Mouse (Mus musculus) stomach, embryonic 15.5 days (tissue): Measurements from ENCODE around the gene Dock8. TPM values are rescaled to one million over a fixed set of nuclear protein-coding genes. Genes with fewer than 3 reads are reported as not detected.
A peak's percentile ranks its signal among the peaks of the same experiment; 100 is the strongest.

Experiments
- ATAC-seq: fragments of 200-750 bp; cut with Nextera tagmentation; 2 replicates; pipeline ENCODE4 v1.8.0; 2017; ENCODE audit warnings: low read depth, moderate number of reproducible peaks, moderate TSS enrichment; ENCODE audit not compliant: insufficient read depth, low FRiP score
- H3K27ac ChIP-seq: fragments of 300-500 bp; sonication (generic); 2 replicates; pipeline ENCODE4 v1.5.1; 2015; ENCODE audit warnings: mild to moderate bottlenecking, inconsistent platforms
- H3K27me3 ChIP-seq: fragments of 300-500 bp; sonication (generic); replicated peaks from 2 replicates; pipeline ENCODE4 v1.6.1; 2015; ENCODE audit warnings: inconsistent platforms
- H3K36me3 ChIP-seq: fragments of 300-500 bp; sonication (generic); 2 replicates; pipeline ENCODE4 v1.6.1; 2015; ENCODE audit warnings: inconsistent platforms
- H3K4me1 ChIP-seq: fragments of 300-500 bp; sonication (generic); 2 replicates; pipeline ENCODE4 v1.6.1; 2015; ENCODE audit warnings: inconsistent platforms
- H3K4me2 ChIP-seq: fragments of 300-500 bp; sonication (generic); 2 replicates; pipeline ENCODE4 v1.6.1; 2015; ENCODE audit warnings: mild to moderate bottlenecking, inconsistent platforms
- H3K4me3 ChIP-seq: fragments of 300-500 bp; sonication (generic); replicated peaks from 2 replicates; pipeline ENCODE4 v1.5.1; 2015; ENCODE audit warnings: inconsistent platforms
- H3K9ac ChIP-seq: fragments of 300-500 bp; sonication (generic); 2 replicates; pipeline ENCODE4 v1.6.1; 2015; ENCODE audit warnings: inconsistent platforms
- H3K9me3 ChIP-seq: fragments of 300-500 bp; sonication (generic); 2 replicates; pipeline ENCODE4 v1.6.1; 2016; ENCODE audit warnings: inconsistent platforms
- WGBS: fragments of 180-500 bp; shearing (Covaris S2); methylation state at CpG from one replicate; pipeline ENCODE4 v1.1.7; 2015; 5-methylcytosine and 5-hydroxymethylcytosine counted together
- polyA plus RNA-seq: library from polyadenylated mRNA; unstranded; fragments of >200 nt; fragmentation: Nextera tagmentation; extraction: Ambion mirVana; gene quantifications from 2 replicates; pipeline ENCODE4 v1.2.1, GENCODE M21; 2015

Dock8 gene
- polyA plus RNA-seq, 1 experiment from 2014 or later = 6.0 TPM

DNA sequence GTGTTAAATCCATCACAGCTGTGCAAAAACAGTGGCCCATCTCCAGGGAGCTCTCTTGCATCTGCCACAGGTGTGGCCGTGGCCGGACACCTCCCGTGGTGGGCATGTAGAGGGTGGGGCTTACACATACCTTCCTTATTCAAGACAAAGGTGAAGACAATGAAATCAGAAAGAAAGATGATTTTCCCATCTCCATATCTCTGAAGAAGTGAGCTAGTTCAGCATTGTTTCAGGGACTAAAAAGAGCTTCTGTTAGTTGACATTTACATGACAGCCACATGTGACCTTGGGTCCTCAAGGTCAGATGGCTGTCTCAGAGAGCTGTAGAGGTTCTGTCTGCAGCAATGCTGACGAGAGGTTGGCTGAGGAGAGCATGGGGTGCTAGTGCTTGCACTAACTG, 99.6 kb downstream of the Dock8 start:
- no peak for ATAC-seq
- no peaks in the 10 kb centered on the region for H3K9me3 ChIP-seq
- no peak overlapping the region for H3K4me2 ChIP-seq
- no peak overlapping the region for H3K9ac ChIP-seq
- no peaks in the 10 kb centered on the region; the same call in 1 of the 2 replicates for H3K4me1 ChIP-seq
- WGBS = 85% methylated on average over 4 of the region's 4 CpGs
- no peaks in the 10 kb centered on the region for H3K27me3 ChIP-seq
- no peak overlapping the region for H3K27ac ChIP-seq
- H3K4me3 ChIP-seq = no peak overlapping the region
- H3K36me3 ChIP-seq = no peaks in the 10 kb centered on the region

DNA sequence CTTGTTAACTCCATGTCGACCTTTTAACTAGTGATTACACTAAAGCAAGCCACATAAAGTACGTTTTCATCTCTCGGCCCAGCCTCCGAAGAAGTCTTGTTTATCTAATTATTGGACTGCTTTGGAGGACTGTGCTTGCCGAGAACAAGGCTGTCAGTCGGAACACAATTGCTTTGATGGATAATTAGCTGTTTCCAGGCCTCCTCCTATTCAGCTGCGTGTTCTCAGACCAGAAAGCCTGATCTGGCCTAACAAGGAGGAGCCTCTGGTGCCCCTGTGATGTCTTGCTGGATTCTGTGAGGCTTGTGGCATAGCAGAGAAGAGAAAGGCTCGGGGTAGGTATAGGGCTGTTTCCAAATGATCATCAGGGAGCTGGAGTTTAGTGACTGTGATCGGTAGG, 106.3 kb downstream of the Dock8 start:
- Histone ChIP-seq H3K4me1 (no peaks in the 10 kb centered on the region), H3K4me2 (no peak overlapping the region), H3K9me3 (no peaks in the 10 kb centered on the region), H3K4me3 (no peak overlapping the region), H3K27me3 (no peaks in the 10 kb centered on the region), H3K9ac (no peak overlapping the region), H3K36me3 (no peaks in the 10 kb centered on the region), H3K27ac (no peak overlapping the region)
- ATAC-seq = no peak
- WGBS = 50% methylated on average over 9 of the region's 9 CpGs

DNA sequence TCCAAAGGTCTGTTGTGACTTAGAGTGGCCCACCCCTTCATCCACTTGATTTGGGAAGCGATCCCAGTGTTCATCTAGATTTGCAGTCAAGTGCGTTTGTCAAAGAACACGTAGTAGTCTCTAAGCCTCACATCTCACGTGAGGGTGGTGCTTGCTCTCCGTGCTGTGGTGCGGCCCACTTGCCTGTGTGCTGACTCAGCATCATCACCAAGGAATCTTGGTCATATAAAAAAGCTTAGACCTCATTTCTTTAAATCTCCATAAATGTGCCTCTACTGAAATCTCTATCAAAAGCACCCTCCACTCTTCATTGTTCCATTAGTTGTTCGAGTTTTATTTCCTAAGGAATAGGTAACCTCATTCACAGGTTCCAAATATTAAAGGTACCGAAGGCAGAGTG, 107.0 kb downstream of the Dock8 start:
- H3K4me1 ChIP-seq = no peaks in the 10 kb centered on the region
- H3K27ac ChIP-seq = no peak overlapping the region
- no peak for ATAC-seq
- no peak overlapping the region for H3K9ac ChIP-seq
- 92% methylated on average over 8 of the region's 8 CpGs for WGBS
- no peaks in the 10 kb centered on the region for H3K27me3 ChIP-seq
- no peak overlapping the region for H3K4me2 ChIP-seq
- H3K36me3 ChIP-seq = no peaks in the 10 kb centered on the region
- no peak overlapping the region for H3K4me3 ChIP-seq
- no peaks in the 10 kb centered on the region for H3K9me3 ChIP-seq

DNA sequence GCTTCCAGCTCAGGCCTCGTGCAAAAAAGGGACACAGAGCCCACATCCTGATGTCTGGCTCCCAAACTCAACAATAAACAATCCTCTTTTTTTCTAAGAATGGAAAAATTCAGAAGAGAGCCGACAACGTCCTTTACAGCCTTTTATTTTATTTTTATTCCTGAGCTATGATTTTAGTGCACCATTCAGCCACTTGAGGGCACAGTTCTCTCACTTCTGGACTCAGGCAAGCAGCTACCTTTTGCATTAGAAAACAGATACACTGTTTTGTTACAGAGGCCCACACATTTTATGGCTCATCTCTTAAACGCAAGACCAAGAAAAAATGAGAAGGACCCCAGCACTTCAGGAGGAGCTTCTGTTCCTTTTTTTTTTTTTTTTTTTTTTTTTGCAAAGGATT, 108.1 kb downstream of the Dock8 start:
- Histone ChIP-seq H3K4me3 (no peak overlapping the region), H3K4me2 (0 out of 2 replicates have a peak overlapping the region, but pooled peaks have one; percentile 29), H3K27ac (no peak overlapping the region), H3K9me3 (no peaks in the 10 kb centered on the region), H3K9ac (no peak overlapping the region), H3K27me3 (no peaks in the 10 kb centered on the region), H3K4me1 (no peaks in the 10 kb centered on the region), H3K36me3 (no peaks in the 10 kb centered on the region)
- 27% methylated on average over 4 of the region's 4 CpGs for WGBS
- ATAC-seq = no peak

DNA sequence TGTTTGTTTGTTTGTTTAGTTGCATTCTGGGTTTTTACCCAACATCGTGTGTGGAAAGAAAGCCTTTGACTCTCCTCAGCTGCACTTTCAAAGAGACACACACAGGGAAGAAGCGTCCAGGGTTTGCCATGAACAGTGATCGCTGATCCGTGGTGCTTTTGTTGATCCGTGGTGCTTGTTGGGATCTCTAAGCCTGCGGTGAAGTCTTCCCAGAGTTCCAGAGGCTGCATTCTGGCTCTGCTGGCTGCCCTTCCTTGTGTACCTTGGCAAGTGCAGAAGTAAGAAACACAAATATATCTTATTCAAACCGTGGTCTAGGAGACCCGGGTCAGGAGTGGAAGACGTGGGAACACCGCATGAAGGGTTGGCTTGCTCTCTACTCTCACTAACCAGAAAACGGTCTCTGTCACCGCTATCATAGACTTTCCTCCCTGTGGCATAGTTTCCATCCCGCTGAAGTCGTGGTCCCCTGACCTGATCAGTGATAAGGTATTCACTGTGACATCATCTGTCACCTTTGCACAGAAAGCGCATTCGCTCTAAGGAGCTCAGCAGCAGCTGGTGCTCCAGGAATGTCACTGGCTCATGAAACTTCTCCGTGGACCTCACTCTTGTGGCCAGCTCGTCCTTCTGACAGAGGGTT, 112.4 kb downstream of the Dock8 start:
- Histone ChIP-seq H3K9me3 (no peaks in the 10 kb centered on the region), H3K4me3 (no peak overlapping the region), H3K36me3 (no peaks in the 10 kb centered on the region), H3K4me2 (0 out of 2 replicates have a peak overlapping the region, but pooled peaks have one; percentile 3), H3K9ac (no peak overlapping the region), H3K27ac (no peak overlapping the region), H3K4me1 (no peaks in the 10 kb centered on the region), H3K27me3 (no peaks in the 10 kb centered on the region)
- WGBS = 69% methylated on average over 18 of the region's 18 CpGs
- no peak for ATAC-seq

DNA sequence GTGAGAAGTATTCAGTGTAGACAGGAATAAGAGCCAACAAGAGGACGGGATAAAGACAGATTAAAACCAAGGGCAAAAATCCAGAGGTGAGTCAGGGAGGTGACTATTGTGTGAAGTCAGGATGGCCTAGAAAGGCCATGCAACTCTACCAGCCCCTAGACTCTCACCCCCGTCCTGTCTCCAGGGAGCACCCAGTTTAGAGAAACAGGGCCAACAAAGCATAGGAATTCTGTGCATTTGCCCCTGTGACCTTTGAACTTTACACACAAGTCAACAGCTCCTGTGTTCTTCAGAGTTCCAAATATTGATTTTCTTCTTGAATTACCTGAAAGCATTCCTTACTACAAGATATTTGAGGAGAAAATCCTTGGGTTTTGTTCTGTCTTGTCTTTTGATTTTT, 117.6 kb downstream of the Dock8 start:
- H3K27ac ChIP-seq = no peak overlapping the region
- no peaks in the 10 kb centered on the region for H3K27me3 ChIP-seq
- no peak overlapping the region for H3K9ac ChIP-seq
- H3K4me2 ChIP-seq = no peak overlapping the region
- no peaks in the 10 kb centered on the region for H3K4me1 ChIP-seq
- no peak overlapping the region for H3K4me3 ChIP-seq
- 53% methylated on average over 2 of the region's 2 CpGs for WGBS
- no peaks in the 10 kb centered on the region for H3K9me3 ChIP-seq
- no peak for ATAC-seq
- no peaks in the 10 kb centered on the region for H3K36me3 ChIP-seq

DNA sequence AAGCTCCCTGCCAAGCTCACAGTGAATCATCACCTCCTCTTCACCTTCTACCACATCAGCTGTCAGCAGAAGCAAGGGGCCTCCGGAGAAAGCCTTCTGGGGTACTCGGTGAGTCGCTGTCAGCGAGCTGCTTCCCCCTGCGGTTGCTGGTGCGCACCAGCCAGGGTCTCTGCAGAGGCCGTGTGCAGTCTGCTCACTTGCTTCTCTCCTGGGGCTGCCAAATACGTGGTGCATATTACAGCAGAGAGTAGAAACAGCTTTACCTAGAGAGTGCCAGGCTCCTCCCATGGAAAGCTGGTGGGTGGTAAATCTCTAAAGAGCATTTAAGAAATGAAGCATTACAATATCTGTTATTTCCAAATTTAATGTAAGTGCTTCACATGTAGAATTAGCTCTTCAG, 123.1 kb downstream of the Dock8 start:
- 52% methylated on average over 8 of the region's 8 CpGs for WGBS
- Histone ChIP-seq H3K4me1 (peaks cover 4% of the 10 kb centered on the region; the same call in 1 of the 2 replicates), H3K4me3 (no peak overlapping the region), H3K27ac (no peak overlapping the region), H3K27me3 (no peaks in the 10 kb centered on the region), H3K9me3 (no peaks in the 10 kb centered on the region), H3K9ac (no peak overlapping the region), H3K36me3 (no peaks in the 10 kb centered on the region), H3K4me2 (no peak overlapping the region)
- no peak for ATAC-seq

DNA sequence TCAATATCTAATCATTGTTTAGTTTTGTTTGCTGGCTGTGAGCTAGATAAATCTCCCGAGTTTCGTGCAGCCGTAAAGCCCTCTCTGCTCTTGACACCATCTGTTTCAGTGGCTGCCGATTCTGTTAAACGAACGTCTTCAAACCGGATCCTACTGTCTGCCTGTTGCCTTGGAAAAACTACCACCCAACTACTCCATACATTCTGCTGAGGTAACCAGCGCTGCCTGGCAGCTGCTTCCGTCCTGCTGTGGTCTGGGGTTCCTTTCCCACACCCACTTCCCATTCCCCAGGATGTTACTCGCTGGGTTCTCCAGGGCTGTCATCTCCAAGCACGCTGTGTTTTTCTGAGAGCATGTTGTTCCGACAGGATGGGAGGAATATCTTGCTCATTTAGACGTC, 123.7 kb downstream of the Dock8 start:
- Histone ChIP-seq H3K4me1 (peaks cover 4% of the 10 kb centered on the region; the same call in 1 of the 2 replicates), H3K4me3 (no peak overlapping the region), H3K36me3 (no peaks in the 10 kb centered on the region), H3K27ac (no peak overlapping the region), H3K4me2 (peak overlapping the region; percentile 22), H3K9ac (no peak overlapping the region), H3K9me3 (no peaks in the 10 kb centered on the region), H3K27me3 (no peaks in the 10 kb centered on the region)
- WGBS = 34% methylated on average over 13 of the region's 13 CpGs
- ATAC-seq = no peak; the same call in 1 of the 2 replicates

DNA sequence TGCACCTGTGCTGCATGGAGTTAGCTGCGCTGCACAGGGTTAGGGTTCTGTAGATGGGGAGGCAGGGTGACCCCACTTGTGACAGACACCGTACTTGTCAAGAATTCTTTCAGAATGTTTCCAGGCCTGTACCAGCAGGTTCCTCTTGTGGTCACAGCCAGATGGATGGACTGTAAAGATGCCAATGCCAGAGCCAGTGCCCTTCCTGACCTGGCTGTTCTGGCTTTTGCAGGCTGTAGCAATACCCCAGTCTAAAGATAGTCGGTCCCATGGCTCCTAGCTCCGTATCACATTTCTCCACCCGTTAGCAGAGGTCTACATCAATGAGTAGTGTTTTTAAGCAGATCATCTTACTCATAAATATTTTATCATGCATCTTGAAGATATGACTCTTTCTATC, 124.1 kb downstream of the Dock8 start:
- no peaks in the 10 kb centered on the region for H3K9me3 ChIP-seq
- no peak overlapping the region for H3K4me3 ChIP-seq
- H3K9ac ChIP-seq = no peak overlapping the region
- no peaks in the 10 kb centered on the region for H3K36me3 ChIP-seq
- 79% methylated on average over 5 of the region's 5 CpGs for WGBS
- peaks cover 4% of the 10 kb centered on the region; the same call in 1 of the 2 replicates for H3K4me1 ChIP-seq
- H3K4me2 ChIP-seq = no peak overlapping the region
- no peaks in the 10 kb centered on the region for H3K27me3 ChIP-seq
- no peak overlapping the region for H3K27ac ChIP-seq
- ATAC-seq = no peak

DNA sequence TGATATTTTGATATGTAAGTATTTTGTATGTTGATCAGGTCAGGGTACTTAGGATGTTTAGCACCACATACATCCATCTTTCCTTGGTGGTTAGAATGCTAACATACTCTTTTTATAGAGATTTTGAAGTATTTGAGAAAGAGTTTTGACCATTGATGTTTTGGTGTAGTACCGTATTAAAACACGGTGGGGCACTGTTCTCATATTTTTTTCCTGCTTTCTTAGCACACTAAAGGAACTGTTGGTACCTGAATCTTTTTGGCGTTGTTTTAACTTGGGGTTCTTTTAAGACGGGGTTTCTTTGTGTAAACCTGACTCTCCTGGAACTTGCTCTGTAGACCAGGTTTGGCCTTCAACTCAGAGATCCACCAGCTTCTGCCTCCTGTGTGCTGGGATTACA, 133.0 kb downstream of the Dock8 start:
- WGBS = 14% methylated on average over 4 of the region's 4 CpGs
- H3K27me3 ChIP-seq = no peaks in the 10 kb centered on the region
- no peaks in the 10 kb centered on the region for H3K4me1 ChIP-seq
- H3K4me3 ChIP-seq = no peak overlapping the region
- H3K9me3 ChIP-seq = no peaks in the 10 kb centered on the region
- H3K36me3 ChIP-seq = no peaks in the 10 kb centered on the region
- no peak overlapping the region for H3K4me2 ChIP-seq
- ATAC-seq = no peak
- no peak overlapping the region for H3K9ac ChIP-seq
- no peak overlapping the region for H3K27ac ChIP-seq

DNA sequence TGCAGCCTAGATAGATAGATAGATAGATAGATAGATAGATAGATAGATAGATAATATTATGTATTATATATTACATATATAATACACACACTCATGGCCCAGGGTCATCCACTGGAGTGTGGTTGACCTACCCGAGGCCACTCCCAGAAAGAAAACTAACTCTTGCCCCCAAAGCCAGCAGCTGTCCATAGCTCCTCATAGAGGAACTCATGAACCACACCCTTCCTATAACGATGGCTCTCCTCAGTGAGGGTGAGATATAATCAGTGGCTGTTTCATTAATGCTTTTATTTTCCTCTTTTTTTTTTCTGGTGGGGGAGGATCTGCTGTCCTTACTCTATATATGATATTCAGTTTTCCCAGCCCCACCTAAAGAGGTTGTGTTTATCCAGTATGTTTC, 134.6 kb downstream of the Dock8 start:
- no peak overlapping the region for H3K4me2 ChIP-seq
- H3K9ac ChIP-seq = no peak overlapping the region
- WGBS = 63% methylated on average over 2 of the region's 2 CpGs
- no peaks in the 10 kb centered on the region for H3K27me3 ChIP-seq
- no peaks in the 10 kb centered on the region for H3K4me1 ChIP-seq
- ATAC-seq = no peak
- no peak overlapping the region for H3K4me3 ChIP-seq
- no peaks in the 10 kb centered on the region for H3K9me3 ChIP-seq
- H3K36me3 ChIP-seq = no peaks in the 10 kb centered on the region
- no peak overlapping the region for H3K27ac ChIP-seq

DNA sequence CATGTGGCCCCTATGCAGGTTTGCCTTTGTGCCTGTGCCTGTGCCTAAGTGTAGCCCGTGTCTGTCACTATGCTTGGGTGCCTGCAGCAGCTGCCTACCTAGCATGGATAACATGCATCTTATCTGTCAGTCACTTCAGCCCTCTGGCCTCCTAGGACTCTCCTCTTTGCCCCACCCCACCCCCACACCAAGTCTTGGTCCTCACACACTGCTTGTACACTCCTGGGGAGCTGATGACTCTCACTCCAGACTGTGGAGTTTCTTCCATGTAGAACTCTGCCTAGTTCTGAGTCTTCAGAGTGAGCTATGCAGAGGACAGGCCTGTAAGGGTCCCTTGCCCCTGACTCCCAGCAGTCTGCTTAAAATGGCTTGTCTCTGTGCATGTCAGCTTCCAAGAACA, 136.8 kb downstream of the Dock8 start:
- no peak overlapping the region for H3K4me2 ChIP-seq
- H3K4me1 ChIP-seq = no peaks in the 10 kb centered on the region
- no peak for ATAC-seq
- no peak overlapping the region for H3K9ac ChIP-seq
- WGBS = 60% methylated on average over 1 of the region's 1 CpGs
- no peaks in the 10 kb centered on the region for H3K36me3 ChIP-seq
- no peak overlapping the region for H3K27ac ChIP-seq
- H3K27me3 ChIP-seq = no peaks in the 10 kb centered on the region
- H3K9me3 ChIP-seq = no peaks in the 10 kb centered on the region
- no peak overlapping the region for H3K4me3 ChIP-seq
